Mouse (Mus musculus): ENCODE data around the gene Mex3d. TPM values are rescaled to one million over a fixed set of nuclear protein-coding genes. Genes with fewer than 3 reads are reported as not detected.
"Not testable (repeated sequence)": the region's sequence is repeated elsewhere in the genome, so short reads cannot be mapped to it uniquely, and the experiment has no call there.

The Mex3d gene
- polyA plus RNA-seq, 1 experiment = 596 TPM

- Histone ChIP-seq H3K4me3 (ENCODE audit: control insufficient read depth, low read depth, low read length) (no peak overlapping the region), H3K27ac (ENCODE audit: control insufficient read depth, insufficient read depth, low read depth, low read length) (no peak overlapping the region), H3K27me3 (ENCODE audit: control insufficient read depth, insufficient read depth, low read length) (peaks cover 2% of the 10 kb centered on the region; the same call in 1 of the 2 replicates), H3K36me3 (ENCODE audit: control insufficient read depth, insufficient read depth, low read length) (no peaks in the 10 kb centered on the region), H3K4me1 (ENCODE audit: control insufficient read depth, insufficient read depth, low read length) (peaks cover 19% of the 10 kb centered on the region)
- TF ChIP-seq POLR2A (IDR thresholded peaks at IDR 0.05; ENCODE audit: control insufficient read depth, low read depth, low read length) (no peak), CTCF (IDR thresholded peaks at IDR 0.05; ENCODE audit: control insufficient read depth, insufficient read depth, insufficient replicate concordance, low read depth, low read length) (no peak)
Observed at GRCm38 (mm10) chr10:80355431-80355830, 32.0 kb downstream of the Mex3d start.

- Histone ChIP-seq H3K27ac (ENCODE audit: control insufficient read depth, insufficient read depth, low read depth, low read length) (no peak overlapping the region), H3K4me1 (ENCODE audit: control insufficient read depth, insufficient read depth, low read length) (peaks cover 20% of the 10 kb centered on the region), H3K4me3 (ENCODE audit: control insufficient read depth, low read depth, low read length) (no peak overlapping the region), H3K36me3 (ENCODE audit: control insufficient read depth, insufficient read depth, low read length) (no peaks in the 10 kb centered on the region), H3K27me3 (ENCODE audit: control insufficient read depth, insufficient read depth, low read length) (no peaks in the 10 kb centered on the region)
- no peak for TF ChIP-seq CTCF (IDR thresholded peaks at IDR 0.05; ENCODE audit: control insufficient read depth, insufficient read depth, insufficient replicate concordance, low read depth, low read length)
- TF ChIP-seq POLR2A (IDR thresholded peaks at IDR 0.05; ENCODE audit: control insufficient read depth, low read depth, low read length) = no peak
Observed at GRCm38 (mm10) chr10:80352727-80353126, 34.7 kb downstream of the Mex3d start.

DNA sequence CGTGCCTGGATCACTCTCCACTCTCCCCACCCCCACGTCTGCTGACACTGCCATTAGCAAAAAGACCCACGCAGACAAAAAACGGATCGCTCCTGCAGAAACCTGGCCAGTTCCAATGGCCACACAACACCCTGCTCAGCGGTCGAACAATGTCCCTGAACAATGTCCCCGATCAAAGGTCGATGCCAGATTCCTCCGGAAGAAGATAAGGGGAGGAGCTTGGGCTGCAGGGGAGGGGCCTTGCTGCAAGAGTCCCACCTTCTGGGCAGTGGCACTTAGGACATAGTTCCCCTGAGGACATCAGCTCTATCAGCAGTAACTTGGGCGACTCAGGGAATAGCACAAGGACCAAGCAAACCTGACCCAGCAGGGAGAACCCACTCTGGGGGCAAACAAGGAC, 35.6 kb downstream of the Mex3d start:
- H3K4me1 ChIP-seq (ENCODE audit: control insufficient read depth, insufficient read depth, low read length) = peaks cover 21% of the 10 kb centered on the region
- no peak overlapping the region for H3K27ac ChIP-seq (ENCODE audit: control insufficient read depth, insufficient read depth, low read depth, low read length)
- no peak overlapping the region for H3K4me3 ChIP-seq (ENCODE audit: control insufficient read depth, low read depth, low read length)
- H3K36me3 ChIP-seq (ENCODE audit: control insufficient read depth, insufficient read depth, low read length) = no peaks in the 10 kb centered on the region
- no peaks in the 10 kb centered on the region for H3K27me3 ChIP-seq (ENCODE audit: control insufficient read depth, insufficient read depth, low read length)
- no peak for TF ChIP-seq CTCF (IDR thresholded peaks at IDR 0.05; ENCODE audit: control insufficient read depth, insufficient read depth, insufficient replicate concordance, low read depth, low read length)
- no peak for TF ChIP-seq POLR2A (IDR thresholded peaks at IDR 0.05; ENCODE audit: control insufficient read depth, low read depth, low read length)

- Histone ChIP-seq H3K4me3 (ENCODE audit: control insufficient read depth, low read depth, low read length) (no peak overlapping the region), H3K27me3 (ENCODE audit: control insufficient read depth, insufficient read depth, low read length) (no peaks in the 10 kb centered on the region), H3K4me1 (ENCODE audit: control insufficient read depth, insufficient read depth, low read length) (peaks cover 14% of the 10 kb centered on the region), H3K27ac (ENCODE audit: control insufficient read depth, insufficient read depth, low read depth, low read length) (no peak overlapping the region), H3K36me3 (ENCODE audit: control insufficient read depth, insufficient read depth, low read length) (no peaks in the 10 kb centered on the region)
- TF ChIP-seq CTCF (IDR thresholded peaks at IDR 0.05; ENCODE audit: control insufficient read depth, insufficient read depth, insufficient replicate concordance, low read depth, low read length) (peak; percentile 93), POLR2A (IDR thresholded peaks at IDR 0.05; ENCODE audit: control insufficient read depth, low read depth, low read length) (no peak)
Observed at GRCm38 (mm10) chr10:80350292-80350691, 37.2 kb downstream of the Mex3d start.

DNA sequence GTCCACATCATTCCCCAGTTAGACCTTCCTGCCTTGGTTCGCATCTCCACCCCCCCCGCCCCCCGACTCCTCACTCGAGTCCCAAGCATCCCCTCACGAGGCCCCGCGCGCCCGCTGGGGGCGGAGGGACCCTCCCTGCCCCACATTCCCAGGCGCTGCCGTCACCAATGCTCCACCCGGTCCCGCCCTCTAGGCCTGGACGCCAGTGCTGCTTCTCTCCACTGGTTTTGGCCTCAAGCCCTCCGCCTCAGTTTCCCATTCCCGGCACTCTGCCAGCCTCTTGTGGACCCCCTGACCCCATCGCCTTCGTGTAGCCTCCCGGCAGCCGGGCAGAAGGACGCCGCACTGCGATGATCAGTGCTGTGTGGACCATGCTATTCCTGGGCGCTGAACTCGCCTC, 38.5 kb downstream of the Mex3d start:
- Histone ChIP-seq H3K4me1 (ENCODE audit: control insufficient read depth, insufficient read depth, low read length) (peaks cover 23% of the 10 kb centered on the region), H3K27me3 (ENCODE audit: control insufficient read depth, insufficient read depth, low read length) (no peaks in the 10 kb centered on the region), H3K4me3 (ENCODE audit: control insufficient read depth, low read depth, low read length) (no peak overlapping the region), H3K36me3 (ENCODE audit: control insufficient read depth, insufficient read depth, low read length) (no peaks in the 10 kb centered on the region), H3K27ac (ENCODE audit: control insufficient read depth, insufficient read depth, low read depth, low read length) (no peak overlapping the region)
- TF ChIP-seq CTCF (IDR thresholded peaks at IDR 0.05; ENCODE audit: control insufficient read depth, insufficient read depth, insufficient replicate concordance, low read depth, low read length) (no peak), POLR2A (IDR thresholded peaks at IDR 0.05; ENCODE audit: control insufficient read depth, low read depth, low read length) (no peak)

DNA sequence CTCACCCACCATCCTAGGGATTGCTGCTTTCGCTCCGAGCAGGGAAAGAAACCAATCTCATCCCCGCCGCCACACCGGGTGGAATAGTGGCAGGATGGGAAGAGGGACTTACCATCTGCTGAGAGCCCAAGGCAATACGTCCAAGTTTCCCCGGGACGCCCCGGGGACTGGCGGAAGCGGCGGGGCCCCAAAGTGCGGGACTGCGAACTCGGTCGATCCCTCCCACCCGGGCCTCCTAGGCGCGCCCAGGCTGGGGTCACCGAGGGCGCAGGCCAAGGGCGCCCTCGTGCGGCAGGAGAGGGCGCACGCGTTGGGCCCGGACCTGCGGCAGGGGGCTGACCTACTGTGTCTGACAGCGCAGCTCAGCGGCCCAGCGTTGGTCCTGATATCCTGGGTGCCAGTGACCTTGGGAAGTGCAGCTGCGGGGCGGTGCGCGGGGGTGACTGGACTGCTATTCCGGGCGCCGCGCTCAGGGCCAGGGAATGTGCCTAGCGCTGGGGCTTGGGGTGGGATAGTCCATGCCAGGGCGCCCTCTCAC, 39.1 kb downstream of the Mex3d start, which contains the start of gene Adamtsl5:
TSS of gene Adamtsl5 (minus strand) at position 169 of the 538 bp plus-strand sequence.
- no peak within 1 kb of the TSS for H3K27ac ChIP-seq (ENCODE audit: control insufficient read depth, insufficient read depth, low read depth, low read length)
- TF ChIP-seq POLR2A (IDR thresholded peaks at IDR 0.05; ENCODE audit: control insufficient read depth, low read depth, low read length) (no peak), CTCF (IDR thresholded peaks at IDR 0.05; ENCODE audit: control insufficient read depth, insufficient read depth, insufficient replicate concordance, low read depth, low read length) (peak; percentile 55)
- no peaks in the 10 kb centered on the region for H3K36me3 ChIP-seq (ENCODE audit: control insufficient read depth, insufficient read depth, low read length)
- H3K27me3 ChIP-seq (ENCODE audit: control insufficient read depth, insufficient read depth, low read length) = no peaks in the 10 kb centered on the region
- peaks cover 28% of the 10 kb centered on the region for H3K4me1 ChIP-seq (ENCODE audit: control insufficient read depth, insufficient read depth, low read length)
- peak within 1 kb of the TSS; percentile 26 for H3K4me3 ChIP-seq (ENCODE audit: control insufficient read depth, low read depth, low read length)

DNA sequence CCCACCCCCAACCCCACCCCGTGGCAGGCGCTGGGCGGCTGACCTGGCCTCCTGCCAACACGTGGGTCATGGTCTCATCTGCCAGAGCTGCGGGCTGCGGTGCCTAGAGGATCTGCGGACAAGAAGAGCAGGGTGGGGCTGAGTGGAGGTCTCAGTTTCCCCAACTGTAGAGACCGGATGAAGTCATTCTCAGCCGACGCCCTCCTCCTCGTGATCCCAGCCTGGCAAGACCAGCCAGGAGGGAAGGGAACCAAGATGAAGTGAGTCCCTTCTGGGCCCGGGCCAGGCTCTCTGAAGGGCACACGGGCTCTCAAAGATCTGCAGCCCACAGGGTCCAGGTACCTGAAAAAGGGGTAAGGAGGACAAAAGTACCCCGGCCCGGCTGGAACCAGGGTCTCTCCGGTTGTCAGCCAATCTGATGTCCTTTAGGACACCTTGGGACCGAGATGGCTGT, 39.9 kb downstream of the Mex3d start:
- no peaks in the 10 kb centered on the region for H3K27me3 ChIP-seq (ENCODE audit: control insufficient read depth, insufficient read depth, low read length)
- H3K36me3 ChIP-seq (ENCODE audit: control insufficient read depth, insufficient read depth, low read length) = no peaks in the 10 kb centered on the region
- peak overlapping the region; percentile 26 for H3K4me3 ChIP-seq (ENCODE audit: control insufficient read depth, low read depth, low read length)
- TF ChIP-seq CTCF (IDR thresholded peaks at IDR 0.05; ENCODE audit: control insufficient read depth, insufficient read depth, insufficient replicate concordance, low read depth, low read length) = no peak
- no peak for TF ChIP-seq POLR2A (IDR thresholded peaks at IDR 0.05; ENCODE audit: control insufficient read depth, low read depth, low read length)
- H3K27ac ChIP-seq (ENCODE audit: control insufficient read depth, insufficient read depth, low read depth, low read length) = no peak overlapping the region
- peaks cover 34% of the 10 kb centered on the region for H3K4me1 ChIP-seq (ENCODE audit: control insufficient read depth, insufficient read depth, low read length)

- not testable (repeated sequence) for H3K27me3 ChIP-seq (ENCODE audit: control insufficient read depth, insufficient read depth, low read length); H3K36me3 ChIP-seq (ENCODE audit: control insufficient read depth, insufficient read depth, low read length); H3K4me3 ChIP-seq (ENCODE audit: control insufficient read depth, low read depth, low read length); H3K27ac ChIP-seq (ENCODE audit: control insufficient read depth, insufficient read depth, low read depth, low read length)
- peaks cover 46% of the 10 kb centered on the region for H3K4me1 ChIP-seq (ENCODE audit: control insufficient read depth, insufficient read depth, low read length)
Observed at GRCm38 (mm10) chr10:80345929-80346328, 41.5 kb downstream of the Mex3d start.

Measured in testis, adult 2 months (tissue).